Mouse (Mus musculus): Measurements from ENCODE around the gene Ttc28. TPM values are rescaled to one million over a fixed set of nuclear protein-coding genes. Genes with fewer than 3 reads are reported as not detected.

Gene Ttc28
- polyA plus RNA-seq, 1 experiment from 2014 or later: 12.9 TPM

DNA sequence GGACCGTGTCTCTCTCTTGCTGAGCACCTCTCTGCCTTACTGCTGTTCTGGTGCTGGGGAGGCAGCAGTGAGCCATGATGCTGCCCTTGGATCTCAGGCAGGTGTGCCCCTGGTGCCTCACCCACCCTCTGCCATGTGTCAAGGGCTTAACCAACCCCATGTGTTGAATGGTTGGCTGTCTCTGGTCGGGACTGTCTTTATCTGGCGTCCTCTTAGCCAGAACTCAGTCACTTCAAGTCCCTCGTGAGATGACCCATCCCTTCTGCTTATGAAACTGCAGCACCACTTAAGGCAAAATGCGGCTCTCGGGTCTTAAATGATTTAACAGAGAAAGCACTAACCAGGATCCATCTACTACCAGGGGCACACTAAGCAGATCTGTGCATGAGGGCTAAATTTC lies 283.3 kb downstream of the Ttc28 start:
- 53% methylated on average over 6 of the region's 6 CpGs for WGBS
- Histone ChIP-seq H3K27me3 (ENCODE audit: control insufficient read depth, insufficient read depth, low read length) (no peaks in the 10 kb centered on the region), H3K4me3 (ENCODE audit: low read depth, low read length) (no peak overlapping the region), H3K4me1 (ENCODE audit: control insufficient read depth, insufficient read depth, low read length) (peaks cover 36% of the 10 kb centered on the region), H3K4me2 (ENCODE audit: low read depth, severe bottlenecking) (no peak overlapping the region), H3K27ac (replicated peaks; ENCODE audit: low read depth, low read length) (no peak overlapping the region), H3K9ac (ENCODE audit: low read length) (no peak overlapping the region), H3K36me3 (ENCODE audit: control insufficient read depth, insufficient read depth, low read length) (no peaks in the 10 kb centered on the region), H3K9me3 (ENCODE audit: control insufficient read depth, low read length) (no peaks in the 10 kb centered on the region)
- ATAC-seq (ENCODE audit: insufficient number of reproducible peaks, low FRiP score, low TSS enrichment, low read depth) (no peak), DNase-seq (ENCODE audit: low spot score) (no peak)

DNA sequence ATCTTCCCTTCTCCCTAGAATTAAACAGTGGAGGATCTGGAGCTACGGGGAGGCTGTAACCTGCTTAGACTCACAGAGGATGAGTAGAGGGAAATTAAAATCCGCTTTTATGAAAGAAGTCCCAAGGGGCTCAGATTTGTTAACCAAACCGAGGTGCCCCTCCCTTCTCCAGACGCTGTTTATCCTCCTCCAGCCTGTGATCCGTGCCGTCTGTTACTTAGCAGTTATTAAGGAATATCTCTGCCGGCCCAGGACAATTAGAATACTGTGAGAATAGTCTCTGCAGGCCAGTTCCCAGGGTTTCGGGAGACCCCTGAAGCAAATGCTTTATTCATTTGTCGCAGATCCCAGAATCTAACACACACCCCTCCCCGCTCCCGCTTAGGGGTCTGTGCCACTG lies 283.8 kb downstream of the Ttc28 start:
- peaks cover 36% of the 10 kb centered on the region for H3K4me1 ChIP-seq (ENCODE audit: control insufficient read depth, insufficient read depth, low read length)
- no peak for ATAC-seq (ENCODE audit: insufficient number of reproducible peaks, low FRiP score, low TSS enrichment, low read depth)
- no peaks in the 10 kb centered on the region for H3K36me3 ChIP-seq (ENCODE audit: control insufficient read depth, insufficient read depth, low read length)
- H3K4me3 ChIP-seq (ENCODE audit: low read depth, low read length): no peak overlapping the region
- H3K9ac ChIP-seq (ENCODE audit: low read length): no peak overlapping the region
- H3K27ac ChIP-seq (replicated peaks; ENCODE audit: low read depth, low read length): no peak overlapping the region
- H3K4me2 ChIP-seq (ENCODE audit: low read depth, severe bottlenecking): no peak overlapping the region
- H3K9me3 ChIP-seq (ENCODE audit: control insufficient read depth, low read length): no peaks in the 10 kb centered on the region
- 58% methylated on average over 11 of the region's 11 CpGs for WGBS
- no peaks in the 10 kb centered on the region for H3K27me3 ChIP-seq (ENCODE audit: control insufficient read depth, insufficient read depth, low read length)
- DNase-seq (ENCODE audit: low spot score): no peak

DNA sequence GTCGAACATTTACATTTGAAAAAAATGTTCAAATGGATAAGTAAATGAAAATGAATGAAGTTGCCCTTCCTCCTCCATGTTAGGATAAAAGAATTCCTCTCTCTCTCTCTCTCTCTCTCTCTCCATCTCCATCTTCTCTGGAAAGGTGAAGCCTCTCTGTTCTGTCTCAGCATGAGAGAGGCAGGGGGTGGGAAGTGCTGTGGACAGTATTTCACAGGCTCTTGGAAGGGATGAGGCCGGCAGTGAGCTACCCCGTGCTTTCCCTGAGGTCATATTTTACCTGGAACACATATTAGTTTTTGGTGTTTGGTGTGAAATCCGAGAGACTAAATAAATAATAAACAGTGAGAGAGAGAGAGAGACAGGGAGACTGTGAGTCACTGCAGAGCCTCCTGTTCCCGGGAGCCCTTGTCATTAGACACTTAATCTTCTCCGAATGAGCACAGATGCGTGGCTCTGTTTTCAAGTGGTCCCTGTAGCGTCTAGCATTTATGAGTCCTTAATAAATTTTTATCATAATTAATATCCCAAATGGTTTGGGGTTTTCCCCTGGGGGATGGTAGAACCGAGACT lies 284.8 kb downstream of the Ttc28 start:
- Histone ChIP-seq H3K4me2 (ENCODE audit: low read depth, severe bottlenecking) (no peak overlapping the region), H3K36me3 (ENCODE audit: control insufficient read depth, insufficient read depth, low read length) (no peaks in the 10 kb centered on the region), H3K9ac (ENCODE audit: low read length) (no peak overlapping the region), H3K4me1 (ENCODE audit: control insufficient read depth, insufficient read depth, low read length) (peaks cover 33% of the 10 kb centered on the region), H3K4me3 (ENCODE audit: low read depth, low read length) (no peak overlapping the region), H3K27ac (replicated peaks; ENCODE audit: low read depth, low read length) (no peak overlapping the region), H3K9me3 (ENCODE audit: control insufficient read depth, low read length) (no peaks in the 10 kb centered on the region), H3K27me3 (ENCODE audit: control insufficient read depth, insufficient read depth, low read length) (no peaks in the 10 kb centered on the region)
- DNase-seq (ENCODE audit: low spot score) (no peak), ATAC-seq (ENCODE audit: insufficient number of reproducible peaks, low FRiP score, low TSS enrichment, low read depth) (no peak)
- 11% methylated on average over 9 of the region's 9 CpGs for WGBS

DNA sequence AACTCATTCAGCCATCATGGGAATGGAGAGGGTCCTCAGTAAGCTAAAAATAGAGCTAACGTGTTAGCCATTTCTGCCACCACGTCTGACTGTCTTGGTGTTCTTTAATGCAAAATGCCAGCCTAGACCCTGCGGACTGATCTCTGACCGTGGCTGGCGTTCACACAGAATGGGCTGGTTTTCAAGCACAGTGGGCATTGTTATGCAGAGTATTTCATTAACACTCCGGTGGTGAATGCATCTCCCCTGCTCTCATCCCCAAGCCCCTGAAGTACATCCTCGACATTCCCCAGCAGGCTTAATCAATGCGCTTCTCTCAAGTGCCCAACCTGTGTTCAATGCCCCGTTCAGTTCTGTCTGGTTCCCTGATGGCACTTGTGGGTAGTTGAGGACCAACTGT lies 290.8 kb downstream of the Ttc28 start:
- H3K36me3 ChIP-seq (ENCODE audit: control insufficient read depth, insufficient read depth, low read length): no peaks in the 10 kb centered on the region
- peaks cover 10% of the 10 kb centered on the region for H3K4me1 ChIP-seq (ENCODE audit: control insufficient read depth, insufficient read depth, low read length)
- 53% methylated on average over 9 of the region's 9 CpGs for WGBS
- ATAC-seq (ENCODE audit: insufficient number of reproducible peaks, low FRiP score, low TSS enrichment, low read depth): no peak
- H3K9ac ChIP-seq (ENCODE audit: low read length): no peak overlapping the region
- no peak for DNase-seq (ENCODE audit: low spot score)
- H3K27me3 ChIP-seq (ENCODE audit: control insufficient read depth, insufficient read depth, low read length): no peaks in the 10 kb centered on the region
- no peak overlapping the region for H3K4me3 ChIP-seq (ENCODE audit: low read depth, low read length)
- H3K9me3 ChIP-seq (ENCODE audit: control insufficient read depth, low read length): no peaks in the 10 kb centered on the region
- H3K27ac ChIP-seq (replicated peaks; ENCODE audit: low read depth, low read length): no peak overlapping the region
- no peak overlapping the region for H3K4me2 ChIP-seq (ENCODE audit: low read depth, severe bottlenecking)

GRCm38 (mm10) chr5:111175410-111175809 lies 295.8 kb downstream of the Ttc28 start:
- H3K9me3 ChIP-seq (ENCODE audit: control insufficient read depth, low read length): no peaks in the 10 kb centered on the region
- 41% methylated on average over 12 of the region's 12 CpGs for WGBS
- peak overlapping the region; percentile 66 for H3K27ac ChIP-seq (replicated peaks; ENCODE audit: low read depth, low read length)
- peak overlapping the region; percentile 20; the same call in 1 of the 2 replicates for H3K4me2 ChIP-seq (ENCODE audit: low read depth, severe bottlenecking)
- no peaks in the 10 kb centered on the region for H3K27me3 ChIP-seq (ENCODE audit: control insufficient read depth, insufficient read depth, low read length)
- ATAC-seq (ENCODE audit: insufficient number of reproducible peaks, low FRiP score, low TSS enrichment, low read depth) (0 out of 2 replicates have a peak, but pooled peaks have one; percentile 27), DNase-seq (ENCODE audit: low spot score) (peak; percentile 58)
- H3K36me3 ChIP-seq (ENCODE audit: control insufficient read depth, insufficient read depth, low read length): no peaks in the 10 kb centered on the region
- no peak overlapping the region for H3K4me3 ChIP-seq (ENCODE audit: low read depth, low read length)
- H3K9ac ChIP-seq (ENCODE audit: low read length): no peak overlapping the region
- H3K4me1 ChIP-seq (ENCODE audit: control insufficient read depth, insufficient read depth, low read length): peaks cover 46% of the 10 kb centered on the region

GRCm38 (mm10) chr5:111175842-111176241 lies 296.2 kb downstream of the Ttc28 start:
- 36% methylated on average over 9 of the region's 9 CpGs for WGBS
- Histone ChIP-seq H3K9me3 (ENCODE audit: control insufficient read depth, low read length) (no peaks in the 10 kb centered on the region), H3K27me3 (ENCODE audit: control insufficient read depth, insufficient read depth, low read length) (no peaks in the 10 kb centered on the region), H3K4me3 (ENCODE audit: low read depth, low read length) (no peak overlapping the region), H3K4me1 (ENCODE audit: control insufficient read depth, insufficient read depth, low read length) (peaks cover 50% of the 10 kb centered on the region), H3K9ac (ENCODE audit: low read length) (no peak overlapping the region), H3K4me2 (ENCODE audit: low read depth, severe bottlenecking) (peak overlapping the region; percentile 20; the same call in 1 of the 2 replicates), H3K27ac (replicated peaks; ENCODE audit: low read depth, low read length) (peak overlapping the region; percentile 66), H3K36me3 (ENCODE audit: control insufficient read depth, insufficient read depth, low read length) (no peaks in the 10 kb centered on the region)
- ATAC-seq (ENCODE audit: insufficient number of reproducible peaks, low FRiP score, low TSS enrichment, low read depth): no peak
- DNase-seq (ENCODE audit: low spot score): no peak

DNA sequence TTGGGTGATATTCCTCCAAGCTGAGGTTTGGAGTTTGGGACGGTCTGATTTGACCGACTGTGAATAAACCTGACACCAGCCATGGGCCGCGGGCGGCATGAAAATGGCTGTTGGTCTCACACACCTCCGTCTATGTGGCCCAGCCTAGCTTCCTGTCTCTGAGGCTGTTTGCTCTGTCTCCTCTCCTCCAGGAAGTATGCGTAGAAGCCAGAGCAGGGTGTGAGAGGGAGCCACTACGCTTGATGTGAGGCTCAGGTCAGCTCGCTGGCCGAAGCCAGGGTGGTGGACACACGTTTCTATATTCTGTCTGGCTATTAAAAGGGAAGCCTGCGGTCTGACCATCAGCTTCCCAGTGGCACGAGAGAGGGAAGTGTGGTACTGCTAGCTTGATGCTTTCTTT lies 296.8 kb downstream of the Ttc28 start:
- no peak overlapping the region for H3K4me3 ChIP-seq (ENCODE audit: low read depth, low read length)
- no peak overlapping the region for H3K4me2 ChIP-seq (ENCODE audit: low read depth, severe bottlenecking)
- peaks cover 56% of the 10 kb centered on the region for H3K4me1 ChIP-seq (ENCODE audit: control insufficient read depth, insufficient read depth, low read length)
- no peaks in the 10 kb centered on the region for H3K36me3 ChIP-seq (ENCODE audit: control insufficient read depth, insufficient read depth, low read length)
- no peak for DNase-seq (ENCODE audit: low spot score)
- H3K27ac ChIP-seq (replicated peaks; ENCODE audit: low read depth, low read length): 0 out of 2 replicates have a peak overlapping the region, but pooled peaks have one; percentile 14
- H3K27me3 ChIP-seq (ENCODE audit: control insufficient read depth, insufficient read depth, low read length): no peaks in the 10 kb centered on the region
- no peaks in the 10 kb centered on the region for H3K9me3 ChIP-seq (ENCODE audit: control insufficient read depth, low read length)
- ATAC-seq (ENCODE audit: insufficient number of reproducible peaks, low FRiP score, low TSS enrichment, low read depth): no peak
- WGBS: 81% methylated on average over 13 of the region's 13 CpGs
- H3K9ac ChIP-seq (ENCODE audit: low read length): no peak overlapping the region

GRCm38 (mm10) chr5:111178324-111179076 lies 298.9 kb downstream of the Ttc28 start:
- H3K4me1 ChIP-seq (ENCODE audit: control insufficient read depth, insufficient read depth, low read length): peaks cover 60% of the 10 kb centered on the region
- ATAC-seq (ENCODE audit: insufficient number of reproducible peaks, low FRiP score, low TSS enrichment, low read depth) (peak; percentile 63; the same call in 1 of the 2 replicates), DNase-seq (ENCODE audit: low spot score) (peak; percentile 70)
- H3K27me3 ChIP-seq (ENCODE audit: control insufficient read depth, insufficient read depth, low read length): no peaks in the 10 kb centered on the region
- no peaks in the 10 kb centered on the region for H3K36me3 ChIP-seq (ENCODE audit: control insufficient read depth, insufficient read depth, low read length)
- H3K4me3 ChIP-seq (ENCODE audit: low read depth, low read length): no peak overlapping the region
- H3K4me2 ChIP-seq (ENCODE audit: low read depth, severe bottlenecking): no peak overlapping the region; the same call in 1 of the 2 replicates
- no peak overlapping the region for H3K9ac ChIP-seq (ENCODE audit: low read length)
- H3K9me3 ChIP-seq (ENCODE audit: control insufficient read depth, low read length): no peaks in the 10 kb centered on the region
- peak overlapping the region; percentile 16; the same call in 1 of the 2 replicates for H3K27ac ChIP-seq (replicated peaks; ENCODE audit: low read depth, low read length)
- WGBS: 42% methylated on average over 21 of the region's 21 CpGs
